Mouse (Mus musculus) retina, adult 2 months (tissue): ENCODE data around the gene Stum.

ENCODE experiments used
- DNase-seq: peaks from one replicate; pipeline ENCODE4 v3.0.0-alpha.2; 2012; ENCODE audit warnings: low read depth, low spot score

The Stum gene

GRCm38 (mm10) chr1:180386951-180387749 is 96.2 kb downstream of the Stum start:
- DNase-seq, result peak; percentile 95

- DNase-seq, result no peak
These were observed 98.0 kb downstream of the Stum start for GRCm38 (mm10) chr1:180385308-180385707.

GRCm38 (mm10) chr1:180384486-180384885 is 98.8 kb downstream of the Stum start:
- no peak for DNase-seq

- DNase-seq, result no peak
These were observed 99.4 kb downstream of the Stum start for GRCm38 (mm10) chr1:180383884-180384283.
